Mouse (Mus musculus) v-Abl transformed pro-B cells (cell line): ENCODE measurements around the gene Sall1.

Source experiments
- in situ Hi-C, 2 experiments: fragments of 400-800 bp; cut with MboI; formaldehyde crosslinking; loops; one replicate each; pipeline ENCODE4 v1.15.1; 2025; ENCODE audit not compliant: unreplicated experiment in 2 of 2

Sall1 gene

GRCm38 (mm10) chr8:89039890-89040289 is 4.1 kb downstream of the Sall1 start:
- in situ Hi-C loops, result no loop called here

- in situ Hi-C loops, result no loop called here
Observed at GRCm38 (mm10) chr8:89038920-89039319, 5.0 kb downstream of the Sall1 start.

GRCm38 (mm10) chr8:89037536-89038236 is 6.3 kb downstream of the Sall1 start:
- in situ Hi-C loops, result no loop called here

- in situ Hi-C loops, result no loop called here
Observed at GRCm38 (mm10) chr8:89032412-89032811, 11.6 kb downstream of the Sall1 start.

- in situ Hi-C loops, result no loop called here
Observed at GRCm38 (mm10) chr8:89028156-89028555, 15.8 kb downstream of the Sall1 start.

- in situ Hi-C loops, result no loop called here
Observed at GRCm38 (mm10) chr8:89026139-89026520, 17.8 kb downstream of the Sall1 start.

GRCm38 (mm10) chr8:89025281-89026138 is 18.5 kb downstream of the Sall1 start:
- in situ Hi-C loops, result no loop called here

- in situ Hi-C loops, result no loop called here
Observed at GRCm38 (mm10) chr8:89024796-89025195, 19.2 kb downstream of the Sall1 start.

- in situ Hi-C loops, result no loop called here
Observed at GRCm38 (mm10) chr8:89021139-89021538, 22.8 kb downstream of the Sall1 start.

- in situ Hi-C loops, result no loop called here
Observed at GRCm38 (mm10) chr8:89017891-89018290, 26.1 kb downstream of the Sall1 start.

- in situ Hi-C loops, result no loop called here
Observed at GRCm38 (mm10) chr8:89016465-89017070, 27.4 kb downstream of the Sall1 start.

- in situ Hi-C loops, result no loop called here
Observed at GRCm38 (mm10) chr8:89015539-89015938, 28.4 kb downstream of the Sall1 start.

GRCm38 (mm10) chr8:89012853-89013534 is 31.0 kb downstream of the Sall1 start:
- in situ Hi-C loops, result no loop called here

GRCm38 (mm10) chr8:89012024-89012712 is 31.8 kb downstream of the Sall1 start:
- in situ Hi-C loops, result no loop called here

- in situ Hi-C loops, result no loop called here
Observed at GRCm38 (mm10) chr8:89008784-89009183, 35.2 kb downstream of the Sall1 start.

- in situ Hi-C loops, result no loop called here
Observed at GRCm38 (mm10) chr8:89007114-89007513, 36.8 kb downstream of the Sall1 start.

GRCm38 (mm10) chr8:89006426-89006825 is 37.5 kb downstream of the Sall1 start:
- in situ Hi-C loops, result no loop called here

GRCm38 (mm10) chr8:89005797-89006196 is 38.2 kb downstream of the Sall1 start:
- in situ Hi-C loops, result no loop called here

GRCm38 (mm10) chr8:89004041-89004440 is 39.9 kb downstream of the Sall1 start:
- in situ Hi-C loops, result no loop called here

GRCm38 (mm10) chr8:89003336-89003896 is 40.5 kb downstream of the Sall1 start:
- in situ Hi-C loops, result no loop called here
